Mouse (Mus musculus): ENCODE results near the gene Cdk9. TPM values are rescaled to one million over a fixed set of nuclear protein-coding genes. Genes with fewer than 3 reads are reported as not detected.

The Cdk9 gene
- polyA plus RNA-seq (2017; shearing (Covaris generic)): 27.3 TPM

DNA sequence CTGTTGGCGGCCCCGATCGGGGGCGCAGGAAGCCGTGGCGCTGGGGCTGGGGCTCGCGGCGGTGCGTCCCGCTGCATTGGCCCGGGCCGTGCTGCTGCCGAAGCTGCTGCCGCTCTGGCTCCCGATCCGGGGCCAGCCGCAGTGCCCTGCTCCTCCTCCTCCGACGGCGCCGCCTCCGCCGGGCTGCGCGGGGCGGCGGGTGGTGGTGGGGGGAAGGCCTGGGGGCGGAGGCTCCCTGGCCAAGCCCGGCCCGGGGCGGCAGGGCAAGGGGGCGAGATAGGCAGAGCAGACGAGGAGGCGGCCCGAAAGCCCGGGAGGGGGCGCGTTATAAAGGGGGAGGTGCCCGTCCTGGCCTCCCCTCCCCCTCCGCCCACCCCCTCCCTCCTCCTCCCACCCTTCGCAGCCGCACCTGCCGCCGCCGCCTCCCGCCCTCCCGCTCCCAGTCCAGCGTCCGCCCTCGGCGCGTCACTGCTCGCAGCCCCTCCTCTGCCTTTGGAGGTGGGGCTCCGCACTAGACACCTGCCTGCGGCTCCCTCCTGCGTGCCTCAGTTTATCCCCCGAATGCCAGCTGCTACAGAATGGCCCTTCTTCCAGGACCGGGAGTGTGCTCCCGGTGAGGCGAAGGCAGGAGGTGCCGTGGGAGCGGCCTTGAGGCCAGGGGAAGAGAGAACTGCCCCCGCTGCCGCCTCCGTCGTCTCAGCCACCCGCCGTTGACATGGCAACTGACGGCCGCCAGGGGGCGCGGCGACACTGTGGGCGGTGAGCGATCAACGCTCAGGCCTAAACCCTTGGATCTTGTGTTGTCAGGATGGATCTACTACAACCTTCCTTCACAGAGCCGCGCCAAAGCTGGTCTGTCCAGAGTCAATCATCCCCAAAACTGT is at the start of gene Cdk9:
Gene Cdk9, minus strand, starts transcription at position 143 of the 884 bp plus-strand sequence.

DNA sequence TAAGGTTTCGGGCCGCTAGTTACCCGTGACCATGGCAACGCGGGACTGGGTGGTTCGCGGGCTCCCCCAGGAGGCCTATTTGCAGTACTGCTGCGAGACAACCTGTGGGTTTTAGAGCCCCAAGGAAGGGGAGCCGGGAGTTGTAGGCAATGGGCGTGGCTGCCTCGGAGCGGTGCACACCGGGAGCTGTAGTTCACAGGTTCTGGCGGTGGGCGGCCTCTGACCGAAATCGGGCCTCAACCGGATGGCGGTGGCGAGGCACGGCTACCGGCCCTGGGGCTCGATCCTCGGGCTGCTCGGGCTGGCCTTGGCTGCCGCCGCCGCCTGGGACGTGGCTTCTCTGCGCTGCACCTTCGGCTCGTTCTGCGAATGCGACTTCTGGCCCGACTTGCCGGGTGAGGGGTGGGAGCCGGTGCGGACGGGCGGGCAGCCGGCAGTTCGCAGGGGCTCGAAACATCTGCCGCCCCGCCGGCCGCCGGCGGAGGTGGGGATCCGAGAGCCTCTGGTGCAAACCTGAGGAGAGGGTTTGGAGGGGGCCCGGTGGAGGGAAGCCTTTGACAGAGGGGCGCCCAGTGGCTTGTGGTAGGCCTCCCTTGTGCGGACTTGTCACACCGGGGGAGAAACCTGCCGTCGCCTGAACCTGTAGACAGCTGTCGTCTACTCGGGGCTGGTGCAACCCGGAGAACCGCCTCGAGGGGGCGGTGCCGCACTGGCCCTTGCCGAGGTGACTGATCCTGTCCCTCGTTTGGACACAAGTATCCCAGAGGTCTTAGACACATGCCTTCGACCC is 44.4 kb upstream of the Cdk9 start, which contains the start of gene Tor2a:
Gene Tor2a, plus strand, starts transcription at position 179 of the 790 bp plus-strand sequence.

DNA sequence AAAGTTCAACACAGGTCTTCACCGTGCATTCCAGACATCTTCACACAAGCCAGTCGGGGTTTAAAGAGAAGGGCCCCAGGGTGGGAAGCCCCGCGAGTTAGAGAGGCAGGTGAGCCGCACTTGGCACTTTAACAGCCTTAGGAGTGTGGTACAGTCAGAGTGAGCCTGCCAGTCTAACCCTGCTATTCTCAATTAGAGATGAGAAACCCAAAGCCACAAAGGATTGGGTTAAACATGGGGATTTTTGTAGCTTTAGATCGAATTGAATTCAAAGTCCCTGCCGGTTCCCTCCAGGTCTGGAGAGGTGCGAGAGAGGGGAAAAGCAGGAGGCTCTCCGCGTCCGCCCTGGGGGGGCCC is 28.0 kb upstream of the Cdk9 start, which contains the start of gene 6330409D20Rik:
Gene 6330409D20Rik, minus strand, starts transcription at position 101 of the 357 bp plus-strand sequence.

DNA sequence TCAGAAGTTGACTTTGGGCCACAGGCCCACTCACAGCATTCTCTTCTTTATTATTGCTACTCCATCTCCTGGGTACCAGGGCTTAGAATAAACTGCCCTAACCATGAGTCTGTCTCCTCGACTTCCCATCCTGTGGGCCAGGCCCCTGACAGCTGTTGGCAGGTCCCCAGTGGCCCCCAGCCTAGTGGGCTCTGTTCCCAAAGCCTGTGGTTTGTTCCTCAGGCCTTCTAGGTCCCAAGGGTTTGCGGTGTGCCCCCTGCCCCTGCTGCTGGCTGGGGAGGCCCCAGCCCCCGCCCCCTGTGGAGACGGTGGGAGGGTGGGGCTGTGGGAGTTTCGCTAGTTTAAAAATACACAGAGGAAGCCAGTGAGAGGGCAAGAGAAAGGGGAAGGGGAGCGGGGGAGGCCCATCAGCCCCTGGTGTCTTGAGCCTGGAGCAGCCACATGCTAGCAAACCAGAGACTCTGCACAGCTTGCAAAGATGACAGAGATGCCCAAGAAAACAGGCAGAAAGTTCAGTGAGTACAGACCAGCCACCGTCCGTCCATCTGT is 7.9 kb upstream of the Cdk9 start, which contains the start of gene Sh2d3c:
Gene Sh2d3c, plus strand, starts transcription at position 375 of the 549 bp plus-strand sequence.

DNA sequence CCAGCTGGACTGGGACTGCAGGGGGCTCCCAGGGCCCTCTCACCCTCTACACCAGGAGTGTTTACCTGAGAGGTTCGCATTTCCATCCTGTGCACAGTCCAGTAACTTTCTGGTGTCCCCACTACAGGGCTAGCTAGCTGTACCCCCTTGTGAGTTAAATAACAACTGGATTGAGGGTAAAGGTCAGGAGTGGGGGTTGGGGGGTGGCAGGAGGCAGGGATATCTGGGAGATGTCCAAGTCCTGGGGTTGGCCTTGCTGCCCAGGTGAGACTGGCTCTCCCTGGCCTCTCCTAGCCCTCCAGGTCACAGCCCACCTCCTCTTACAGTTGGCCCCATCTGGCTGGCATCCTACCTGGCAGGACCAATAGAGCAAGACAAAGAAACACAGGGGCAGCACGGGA is 8.9 kb downstream of the Cdk9 start, which contains the start of gene Fpgs:
Gene Fpgs, minus strand, starts transcription at position 125 of the 401 bp plus-strand sequence.

Other genes with a start within 250 kb of the Cdk9 start
- gene Fam102a, start 177.7 kb downstream of the Cdk9 start, polyA plus RNA-seq (2017; shearing (Covaris generic)): 67.8 TPM
- gene Dpm2, start 142.2 kb downstream of the Cdk9 start, polyA plus RNA-seq (2017; shearing (Covaris generic)): 161 TPM
- not detected for gene Pip5kl1, start 138.3 kb downstream of the Cdk9 start, polyA plus RNA-seq (2017; shearing (Covaris generic))
- gene 9430097D07Rik, start 137.4 kb downstream of the Cdk9 start, polyA plus RNA-seq (2017; shearing (Covaris generic)): not detected
- gene St6galnac4, start 126.0 kb downstream of the Cdk9 start, polyA plus RNA-seq (2017; shearing (Covaris generic)): 57.7 TPM
- gene St6galnac6, start 113.4 kb downstream of the Cdk9 start, polyA plus RNA-seq (2017; shearing (Covaris generic)): 3.9 TPM
- gene Ak1, start 91.3 kb downstream of the Cdk9 start, polyA plus RNA-seq (2017; shearing (Covaris generic)): not detected
- 0.07 TPM for gene Eng, start 66.5 kb downstream of the Cdk9 start, polyA plus RNA-seq (2017; shearing (Covaris generic))
- gene Fpgs, start 8.9 kb downstream of the Cdk9 start, polyA plus RNA-seq (2017; shearing (Covaris generic)): 22.8 TPM
- 126 TPM for gene Sh2d3c, start 8.0 kb upstream of the Cdk9 start, polyA plus RNA-seq (2017; shearing (Covaris generic))
- 0.50 TPM for gene 6330409D20Rik, start 27.9 kb upstream of the Cdk9 start, polyA plus RNA-seq (2017; shearing (Covaris generic))
- 54.6 TPM for gene Tor2a, start 44.2 kb upstream of the Cdk9 start, polyA plus RNA-seq (2017; shearing (Covaris generic))
- gene Ttc16, start 62.6 kb upstream of the Cdk9 start, polyA plus RNA-seq (2017; shearing (Covaris generic)): 1.6 TPM
- 6.0 TPM for gene Ptrh1, start 62.7 kb upstream of the Cdk9 start, polyA plus RNA-seq (2017; shearing (Covaris generic))
- gene Cfap157, start 71.4 kb upstream of the Cdk9 start, polyA plus RNA-seq (2017; shearing (Covaris generic)): not detected
- 3.5 TPM for gene Stxbp1, start 134.2 kb upstream of the Cdk9 start, polyA plus RNA-seq (2017; shearing (Covaris generic))
- gene Fam129b, start 163.0 kb upstream of the Cdk9 start, polyA plus RNA-seq (2017; shearing (Covaris generic)): 0.61 TPM
- 37.6 TPM for gene Rpl12, start 248.5 kb upstream of the Cdk9 start, polyA plus RNA-seq (2017; shearing (Covaris generic))
- 12.5 TPM for gene Lrsam1, start 248.5 kb upstream of the Cdk9 start, polyA plus RNA-seq (2017; shearing (Covaris generic))